In genomic region chr2:118677817-118678216, GRCm38 (mm10) we compare ENCODE assay signal across 8 mouse cellular contexts. TPM values are rescaled to one million over a fixed set of nuclear protein-coding genes. Genes with fewer than 3 reads are reported as not detected.
A peak's percentile ranks its signal among the peaks of the same experiment; 100 is the strongest.
DNase-seq lines count a peak whose midpoint lies in the region; ATAC-seq and TF ChIP-seq lines count a peak whose summit lies in the region.

No protein-coding gene starts in this region.

- no peak for TF ChIP-seq POLR2A in liver, adult 2 months (IDR thresholded peaks at IDR 0.05; ENCODE audit: extremely low read depth, insufficient read depth, low read length)
- no peak for TF ChIP-seq POLR2A in olfactory bulb, adult 2 months (IDR thresholded peaks at IDR 0.05; ENCODE audit: insufficient read depth, low read depth, low read length)

- peak; percentile 33; the same call in 1 of the 2 replicates for ATAC-seq in lung, embryonic 14.5 days (ENCODE audit: insufficient read depth)
- no peak for ATAC-seq in forebrain, embryonic 11.5 days (replicated peaks; ENCODE audit: low FRiP score)
- ATAC-seq in activated CD4-positive, CD25-positive, alpha-beta regulatory T cell, adult 4 months = no peak

- H3K27me3 ChIP-seq in lung, embryonic 14.5 days (ENCODE audit: insufficient read depth, low read length) = peaks cover 57% of the 10 kb centered on the region
- H3K27me3 ChIP-seq in forebrain, embryonic 11.5 days (ENCODE audit: control insufficient read depth, insufficient read depth, low read length) = peaks cover 44% of the 10 kb centered on the region
- H3K27me3 ChIP-seq in liver, adult 2 months (ENCODE audit: control insufficient read depth, insufficient read depth, low read length) = peaks cover 13% of the 10 kb centered on the region; the same call in 1 of the 2 replicates

- peak overlapping the region; percentile 92 for H3K4me2 ChIP-seq in lung, embryonic 14.5 days
- peak overlapping the region; percentile 97 for H3K4me2 ChIP-seq in forebrain, embryonic 11.5 days (ENCODE audit: low read depth, low read length, severe bottlenecking)

- peak; percentile 33 for DNase-seq in lung, embryonic 14.5 days
- no peak for DNase-seq in lung, postnatal 10 days
- DNase-seq in forebrain, embryonic 11.5 days (ENCODE audit: low spot score) = no peak
- peak; percentile 36 for DNase-seq in liver, adult 2 months (ENCODE audit: extremely low read depth, low read depth, low spot score)
- DNase-seq in embryo, embryonic 10.5 days (ENCODE audit: low spot score) = no peak
- no peak for DNase-seq in thymus, postnatal 10 days (ENCODE audit: low spot score in 2 of 2)

- WGBS in lung, embryonic 14.5 days = 5% methylated on average over 4 of the region's 4 CpGs
- 13% methylated on average over 4 of the region's 4 CpGs for WGBS in forebrain, embryonic 11.5 days
- WGBS in liver, adult 2 months = 16% methylated on average over 4 of the region's 4 CpGs
- 60% methylated on average over 4 of the region's 4 CpGs for WGBS in olfactory bulb, adult 2 months

- TF ChIP-seq CTCF in lung, embryonic 14.5 days (IDR thresholded peaks at IDR 0.05; ENCODE audit: low read depth) = no peak
- TF ChIP-seq CTCF in liver, adult 2 months (IDR thresholded peaks at IDR 0.05; ENCODE audit: low read depth, low read length) = no peak
- no peak for TF ChIP-seq CTCF in olfactory bulb, adult 2 months (IDR thresholded peaks at IDR 0.05; ENCODE audit: insufficient read depth, low read depth, low read length)

- no peaks in the 10 kb centered on the region for H3K9me3 ChIP-seq in lung, embryonic 14.5 days (ENCODE audit: low read depth, low read length)
- no peaks in the 10 kb centered on the region for H3K9me3 ChIP-seq in forebrain, embryonic 11.5 days (ENCODE audit: control insufficient read depth, low read length)

- 0 out of 2 replicates have a peak, but pooled peaks cover 7% of the 10 kb centered on the region for H3K4me1 ChIP-seq in lung, embryonic 14.5 days (ENCODE audit: insufficient read depth)
- H3K4me1 ChIP-seq in forebrain, embryonic 11.5 days (replicated peaks; ENCODE audit: control insufficient read depth, insufficient read depth, low read length) = peaks cover 15% of the 10 kb centered on the region
- no peaks in the 10 kb centered on the region for H3K4me1 ChIP-seq in liver, adult 2 months (ENCODE audit: control insufficient read depth, insufficient read depth, low read length)
- peaks cover 30% of the 10 kb centered on the region for H3K4me1 ChIP-seq in olfactory bulb, adult 2 months (ENCODE audit: control insufficient read depth, insufficient read depth, low read length)

- H3K9ac ChIP-seq in lung, embryonic 14.5 days = peak overlapping the region; percentile 48
- H3K9ac ChIP-seq in forebrain, embryonic 11.5 days (ENCODE audit: low read length) = no peak overlapping the region
- no peak overlapping the region for H3K9ac ChIP-seq in liver, adult 2 months (ENCODE audit: low read depth, low read length)

- no peaks in the 10 kb centered on the region for H3K36me3 ChIP-seq in lung, embryonic 14.5 days (ENCODE audit: insufficient read depth)
- H3K36me3 ChIP-seq in forebrain, embryonic 11.5 days (ENCODE audit: control insufficient read depth, insufficient read depth, low read length) = no peaks in the 10 kb centered on the region
- H3K36me3 ChIP-seq in liver, adult 2 months (ENCODE audit: control insufficient read depth, insufficient read depth, low read length) = no peaks in the 10 kb centered on the region

- no peak overlapping the region for H3K27ac ChIP-seq in lung, embryonic 14.5 days (ENCODE audit: low read depth)
- no peak overlapping the region for H3K27ac ChIP-seq in forebrain, embryonic 11.5 days (ENCODE audit: low read depth, low read length)
- H3K27ac ChIP-seq in liver, adult 2 months (replicated peaks; ENCODE audit: insufficient read depth, low read depth, low read length) = no peak overlapping the region
- H3K27ac ChIP-seq in olfactory bulb, adult 2 months (ENCODE audit: insufficient read depth, low read depth, low read length) = no peak overlapping the region

- no peaks in the 10 kb centered on the region for H3K79me2 ChIP-seq in liver, adult 2 months (ENCODE audit: control insufficient read depth, insufficient read depth, low read length)

- H3K4me3 ChIP-seq in lung, embryonic 14.5 days (ENCODE audit: low read depth, low read length) = peak overlapping the region; percentile 49
- H3K4me3 ChIP-seq in forebrain, embryonic 11.5 days (ENCODE audit: low read depth, low read length) = peak overlapping the region; percentile 47
- H3K4me3 ChIP-seq in liver, adult 2 months (ENCODE audit: insufficient read depth, low read depth, low read length) = no peak overlapping the region; the same call in 1 of the 2 replicates
- peak overlapping the region; percentile 54; the same call in 1 of the 2 replicates for H3K4me3 ChIP-seq in olfactory bulb, adult 2 months (ENCODE audit: insufficient read depth, low read depth, low read length)

RNA-seq across cellular contexts. Expression of gene Pak6, which starts 14.7 kb away (rescaled TPM):
- 0.93 and 0.95 TPM in 2 replicates for polyA plus RNA-seq in lung, embryonic 14.5 days (2014; fragmentation: Nextera tagmentation; extraction: Ambion mirVana)
- polyA plus RNA-seq in forebrain, embryonic 11.5 days (2014; fragmentation: Nextera tagmentation; extraction: Ambion mirVana) = 1.2 and 2.2 TPM in 2 replicates
- total RNA-seq in liver, adult 2 months (2014; rRNA removed) = 0.07 TPM in 1 of 2 replicates, not detected in the other
- 0.23 and 0.25 TPM in 2 replicates for polyA plus RNA-seq in liver, adult 2 months (2012; rRNA removed)
- not detected in 2 replicates for polyA plus RNA-seq in olfactory bulb, adult 2 months (2012; ENCODE audit: insufficient read depth, insufficient read length, low replicate concordance, missing spikeins)
- not detected for polyA plus RNA-seq in activated CD4-positive, CD25-positive, alpha-beta regulatory T cell, adult 4 months (2017; shearing (Covaris generic))

RNA-seq across cellular contexts. Expression of gene Ankrd63, which starts 25.9 kb away (rescaled TPM):
- polyA plus RNA-seq in lung, embryonic 14.5 days (2014; fragmentation: Nextera tagmentation; extraction: Ambion mirVana) = not detected in 2 replicates
- polyA plus RNA-seq in forebrain, embryonic 11.5 days (2014; fragmentation: Nextera tagmentation; extraction: Ambion mirVana) = not detected in 2 replicates
- total RNA-seq in liver, adult 2 months (2014; rRNA removed) = not detected in 2 replicates
- polyA plus RNA-seq in liver, adult 2 months (2012; rRNA removed) = not detected in 2 replicates
- polyA plus RNA-seq in olfactory bulb, adult 2 months (2012; ENCODE audit: insufficient read depth, insufficient read length, low replicate concordance, missing spikeins) = not detected in 2 replicates
- not detected for polyA plus RNA-seq in activated CD4-positive, CD25-positive, alpha-beta regulatory T cell, adult 4 months (2017; shearing (Covaris generic))

RNA-seq across cellular contexts. Expression of gene Plcb2, which starts 50.4 kb away (rescaled TPM):
- 1.3 and 1.5 TPM in 2 replicates for polyA plus RNA-seq in lung, embryonic 14.5 days (2014; fragmentation: Nextera tagmentation; extraction: Ambion mirVana)
- 0.33 and 0.45 TPM in 2 replicates for polyA plus RNA-seq in forebrain, embryonic 11.5 days (2014; fragmentation: Nextera tagmentation; extraction: Ambion mirVana)
- total RNA-seq in liver, adult 2 months (2014; rRNA removed) = 1.2 and 1.7 TPM in 2 replicates
- 0.68 and 0.80 TPM in 2 replicates for polyA plus RNA-seq in liver, adult 2 months (2012; rRNA removed)
- not detected in 2 replicates for polyA plus RNA-seq in olfactory bulb, adult 2 months (2012; ENCODE audit: insufficient read depth, insufficient read length, low replicate concordance, missing spikeins)
- polyA plus RNA-seq in activated CD4-positive, CD25-positive, alpha-beta regulatory T cell, adult 4 months (2017; shearing (Covaris generic)) = 10 to 100 TPM; 17.4 to 20.2 TPM

Comparison
In these comparisons a context has a peak if more than half of its experiments do, and no peak if none do; other contexts are left out.
1. DNase-seq: peak in lung, embryonic 14.5 days (single experiment) and liver, adult 2 months (single experiment); none in lung, postnatal 10 days (single experiment), forebrain, embryonic 11.5 days (single experiment), embryo, embryonic 10.5 days (single experiment) and thymus, postnatal 10 days (0 of 2).